Mouse (Mus musculus) kidney, adult 2 months (tissue): ENCODE measurements at regions not wholly inside any gene's neighbourhood (a gene's known extent, or its start where the extent isn't known, plus 50 kb on each side); places are given as distances from the start of the nearest gene placed in this dataset.

ENCODE experiments used
- DNase-seq: peaks from one replicate; pipeline ENCODE4 v3.0.0; 2021
- H3K27ac ChIP-seq: fragments of 200-500 bp; 2 replicates; pipeline ENCODE4 v1.5.1; 2012; ENCODE audit warnings: low read depth, low read length, control low read depth, inconsistent platforms; ENCODE audit not compliant: insufficient read depth
- H3K27me3 ChIP-seq: fragments of 200-500 bp; replicated peaks from 2 replicates; pipeline ENCODE4 v1.6.1; 2012; ENCODE audit warnings: mild to moderate bottlenecking, moderate library complexity, low read length, inconsistent platforms; ENCODE audit not compliant: control insufficient read depth, insufficient read depth
- H3K36me3 ChIP-seq: fragments of 200-500 bp; 2 replicates; pipeline ENCODE4 v1.6.1; 2012; ENCODE audit warnings: mild to moderate bottlenecking, moderate library complexity, low read length, inconsistent platforms; ENCODE audit not compliant: control insufficient read depth, insufficient read depth
- H3K4me1 ChIP-seq: fragments of 200-500 bp; 2 replicates; pipeline ENCODE4 v1.6.1; 2011; ENCODE audit warnings: low read length; ENCODE audit not compliant: control insufficient read depth, insufficient read depth
- H3K4me3 ChIP-seq: fragments of 200-500 bp; 2 replicates; pipeline ENCODE4 v1.5.1; 2011; ENCODE audit warnings: mild to moderate bottlenecking, low read depth, low read length, control low read depth; ENCODE audit not compliant: insufficient read depth
- CTCF ChIP-seq: fragments of 200-500 bp; conservative IDR thresholded peaks from 2 replicates; pipeline ENCODE4 v1.5.1; 2011; ENCODE audit warnings: low read depth, mild to moderate bottlenecking, control low read depth, low read length, moderate library complexity, mixed read lengths; ENCODE audit not compliant: insufficient read depth, insufficient read length
- POLR2A ChIP-seq: fragments of 200-500 bp; IDR thresholded peaks from one replicate; pipeline ENCODE4 v1.6.1; 2011; ENCODE audit warnings: low read depth, low read length, control low read depth
- WGBS: fragments of 180-500 bp; shearing (Covaris S2); methylation state at CpG from one replicate; pipeline ENCODE4 v1.1.7; 2018; 5-methylcytosine and 5-hydroxymethylcytosine counted together

DNA sequence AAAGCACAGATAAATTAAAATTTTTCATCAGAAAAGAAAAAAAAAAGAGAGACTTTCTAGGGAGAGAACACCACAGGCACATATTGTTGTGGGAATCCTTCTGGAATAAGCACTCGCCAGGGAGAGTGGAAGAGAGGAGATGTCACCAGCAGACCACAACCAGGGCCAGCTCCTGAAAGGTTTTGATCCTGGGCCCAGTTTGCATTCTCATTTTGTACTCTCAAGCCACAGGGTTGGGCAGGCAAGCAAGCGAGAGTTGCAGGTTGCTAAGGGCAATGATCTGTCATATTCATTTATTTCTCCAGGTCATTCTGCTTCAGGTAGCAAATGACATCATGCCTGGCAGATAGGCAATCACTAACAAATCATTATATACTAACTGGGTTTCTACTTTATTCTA, 52.9 kb upstream of the Slc1a1 start:
- Histone ChIP-seq H3K36me3 (no peaks in the 10 kb centered on the region), H3K27ac (no peak overlapping the region), H3K4me1 (peaks cover 2% of the 10 kb centered on the region; the same call in 1 of the 2 replicates), H3K4me3 (no peak overlapping the region), H3K27me3 (no peaks in the 10 kb centered on the region)
- no peak for TF ChIP-seq POLR2A
- TF ChIP-seq CTCF: no peak
- no peak for DNase-seq
- 85% methylated on average over 2 of the region's 2 CpGs for WGBS
